Comparison of ENCODE assay signal across 17 mouse cellular contexts in genomic region chr11:105323530-105323929, GRCm38 (mm10).
"Had no signal": no experiment of that assay in that cellular context is flagged by ENCODE, and none has a peak within 500 bp of the region (broad histone marks: within the 10 kb centered on the region; RNA-seq: fewer than 3 reads in every experiment).

No protein-coding gene starts in this region.

- DNase-seq: kidney, adult 18-20 months; kidney, postnatal 25 days; layer of hippocampus, adult 9-11 months; layer of hippocampus, postnatal 36 days; liver, embryonic 13.5 days; thymus, adult 2 months; thymus, postnatal 14 days; thymus, postnatal 4 days had no signal

- H3K27ac ChIP-seq: kidney, postnatal 0 days; layer of hippocampus, adult 2 months; left cerebral cortex, adult 2 months; liver, embryonic 13.5 days; midbrain, embryonic 10.5 days; midbrain, embryonic 13.5 days; stomach, postnatal 0 days had no signal

- H3K4me1 ChIP-seq: liver, embryonic 13.5 days; midbrain, embryonic 13.5 days had no signal

- H3K4me3 ChIP-seq: layer of hippocampus, adult 2 months; left cerebral cortex, adult 2 months; liver, embryonic 13.5 days; megakaryocyte, embryonic 14.5 days; midbrain, embryonic 10.5 days; midbrain, embryonic 13.5 days had no signal

- H3K9me3 ChIP-seq: liver, embryonic 13.5 days; midbrain, embryonic 10.5 days; midbrain, embryonic 13.5 days had no signal

- H3K36me3 ChIP-seq: liver, embryonic 13.5 days; midbrain, embryonic 13.5 days had no signal

- H3K4me2 ChIP-seq: liver, embryonic 13.5 days; midbrain, embryonic 13.5 days had no signal

- H3K9ac ChIP-seq: liver, embryonic 13.5 days; midbrain, embryonic 13.5 days had no signal

- H3K27me3 ChIP-seq: liver, embryonic 13.5 days; midbrain, embryonic 13.5 days had no signal

- ATAC-seq: intestine, embryonic 16.5 days; midbrain, embryonic 13.5 days; midbrain, embryonic 16.5 days had no signal
